Mouse (Mus musculus): ENCODE data around the gene Rgs5. TPM values are rescaled to one million over a fixed set of nuclear protein-coding genes. Genes with fewer than 3 reads are reported as not detected.

The Rgs5 gene
- polyA plus RNA-seq, 1 experiment from 2014 or later = 3.1 TPM

DNA sequence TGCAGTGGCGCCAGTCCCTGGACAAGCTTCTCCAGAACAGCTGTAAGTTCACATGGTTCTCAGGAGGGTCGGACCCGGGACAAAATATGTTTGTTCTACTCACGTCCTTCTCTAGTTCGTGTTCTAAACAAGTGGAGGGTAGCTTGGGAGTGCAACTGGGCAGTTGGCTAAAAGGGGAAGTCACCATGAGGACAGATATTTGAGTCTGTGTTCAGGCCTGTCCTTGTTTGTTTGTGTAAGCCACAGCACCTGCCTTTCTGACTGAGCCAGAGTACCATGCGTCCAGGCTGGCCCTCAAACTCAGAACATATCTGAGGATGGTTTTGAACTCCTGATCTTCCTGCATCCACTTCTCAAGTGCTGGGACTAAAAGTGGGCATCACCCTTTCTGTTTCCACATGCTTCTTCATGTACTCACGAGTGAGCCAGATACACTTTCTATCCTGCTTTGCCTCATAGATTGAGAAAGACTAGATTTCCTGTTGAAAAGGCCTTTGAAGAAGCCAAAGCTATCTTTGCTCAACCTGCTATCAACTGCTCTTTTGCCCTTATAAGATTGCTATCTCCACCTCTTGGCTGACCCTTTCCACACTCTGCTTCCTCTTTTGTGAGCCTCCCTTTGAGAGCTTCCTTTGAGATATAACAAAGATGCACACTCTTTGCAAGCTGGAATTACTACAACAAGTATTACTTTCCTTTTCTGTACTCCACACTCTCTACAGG, 27.6 kb downstream of the Rgs5 start:
- H3K27ac ChIP-seq (replicated peaks) = no peak overlapping the region
- no peak overlapping the region for H3K4me3 ChIP-seq
- 82% methylated on average over 7 of the region's 7 CpGs for WGBS
- no peaks in the 10 kb centered on the region for H3K27me3 ChIP-seq (replicated peaks; ENCODE audit: low read depth, poor library complexity, severe bottlenecking)
- no peaks in the 10 kb centered on the region for H3K9me3 ChIP-seq
- no peaks in the 10 kb centered on the region for H3K36me3 ChIP-seq (replicated peaks)
- peaks cover 5% of the 10 kb centered on the region; the same call in 1 of the 2 replicates for H3K4me1 ChIP-seq
- DNase-seq (ENCODE audit: low spot score) = no peak

DNA sequence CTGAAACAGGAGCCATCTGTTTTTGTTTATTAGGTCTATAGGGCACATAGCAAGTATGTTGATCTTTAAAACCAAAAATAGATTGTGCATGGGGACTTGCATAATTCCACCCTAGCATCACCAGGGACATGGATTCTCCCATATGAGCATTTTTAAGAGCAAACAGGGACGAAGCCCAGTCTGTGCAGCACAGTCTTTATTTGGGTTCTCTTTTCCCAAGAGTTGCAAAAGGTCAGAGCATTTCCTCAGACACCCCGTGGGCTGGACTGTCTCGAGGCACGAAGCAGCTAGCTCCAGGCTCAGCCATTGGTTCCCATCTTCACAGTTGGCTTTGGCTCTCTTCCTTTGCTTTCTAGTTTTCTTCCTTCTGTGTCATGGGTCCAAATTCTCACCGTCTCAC, 30.0 kb downstream of the Rgs5 start:
- DNase-seq (ENCODE audit: low spot score) = no peak
- no peaks in the 10 kb centered on the region for H3K27me3 ChIP-seq (replicated peaks; ENCODE audit: low read depth, poor library complexity, severe bottlenecking)
- no peak overlapping the region for H3K4me3 ChIP-seq
- peaks cover 5% of the 10 kb centered on the region; the same call in 1 of the 2 replicates for H3K4me1 ChIP-seq
- no peak overlapping the region for H3K27ac ChIP-seq (replicated peaks)
- no peaks in the 10 kb centered on the region for H3K9me3 ChIP-seq
- no peaks in the 10 kb centered on the region for H3K36me3 ChIP-seq (replicated peaks)
- 64% methylated on average over 5 of the region's 5 CpGs for WGBS

- Histone ChIP-seq H3K9me3 (no peaks in the 10 kb centered on the region), H3K4me3 (no peak overlapping the region), H3K27ac (replicated peaks) (no peak overlapping the region), H3K4me1 (0 out of 2 replicates have a peak, but pooled peaks cover 4% of the 10 kb centered on the region), H3K27me3 (replicated peaks; ENCODE audit: low read depth, poor library complexity, severe bottlenecking) (no peaks in the 10 kb centered on the region), H3K36me3 (replicated peaks) (no peaks in the 10 kb centered on the region)
- DNase-seq (ENCODE audit: low spot score) = no peak
- 68% methylated on average over 2 of the region's 2 CpGs for WGBS
These were observed 37.7 kb downstream of the Rgs5 start for GRCm38 (mm10) chr1:169693040-169693439.

DNA sequence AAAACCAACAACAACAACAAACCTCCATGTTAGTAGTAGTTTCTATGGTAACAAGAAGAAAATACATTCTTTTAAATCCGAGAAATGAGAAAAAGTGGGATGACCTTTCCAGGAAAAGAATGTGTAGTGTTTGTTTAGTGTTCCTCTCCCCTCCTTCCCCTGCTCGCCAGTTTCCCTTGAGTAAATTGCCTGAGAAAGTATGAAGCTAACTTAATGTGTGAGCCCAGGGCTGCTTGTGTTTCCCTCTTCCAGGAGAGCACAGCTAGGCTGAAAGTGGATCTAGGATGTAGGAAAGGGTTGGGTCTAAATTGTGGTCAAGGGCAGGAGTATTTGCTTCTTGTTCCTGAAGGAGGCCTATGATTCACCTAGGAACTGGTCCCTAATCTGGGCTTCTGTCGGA, 38.2 kb downstream of the Rgs5 start:
- no peaks in the 10 kb centered on the region for H3K9me3 ChIP-seq
- no peak overlapping the region for H3K27ac ChIP-seq (replicated peaks)
- WGBS = 49% methylated on average over 3 of the region's 3 CpGs
- H3K4me3 ChIP-seq = no peak overlapping the region
- no peak for DNase-seq (ENCODE audit: low spot score)
- H3K36me3 ChIP-seq (replicated peaks) = no peaks in the 10 kb centered on the region
- H3K4me1 ChIP-seq = 0 out of 2 replicates have a peak, but pooled peaks cover 4% of the 10 kb centered on the region
- H3K27me3 ChIP-seq (replicated peaks; ENCODE audit: low read depth, poor library complexity, severe bottlenecking) = no peaks in the 10 kb centered on the region

GRCm38 (mm10) chr1:169695356-169695755, 40.1 kb downstream of the Rgs5 start:
- 85% methylated on average over 3 of the region's 3 CpGs for WGBS
- no peak overlapping the region for H3K27ac ChIP-seq (replicated peaks)
- no peaks in the 10 kb centered on the region for H3K9me3 ChIP-seq
- DNase-seq (ENCODE audit: low spot score) = no peak
- 0 out of 2 replicates have a peak, but pooled peaks cover 4% of the 10 kb centered on the region for H3K4me1 ChIP-seq
- no peaks in the 10 kb centered on the region for H3K27me3 ChIP-seq (replicated peaks; ENCODE audit: low read depth, poor library complexity, severe bottlenecking)
- no peaks in the 10 kb centered on the region for H3K36me3 ChIP-seq (replicated peaks)
- H3K4me3 ChIP-seq = no peak overlapping the region

GRCm38 (mm10) chr1:169697236-169697635, 41.9 kb downstream of the Rgs5 start:
- WGBS = 77% methylated on average over 4 of the region's 4 CpGs
- H3K27ac ChIP-seq (replicated peaks) = no peak overlapping the region
- no peaks in the 10 kb centered on the region for H3K9me3 ChIP-seq
- H3K36me3 ChIP-seq (replicated peaks) = no peaks in the 10 kb centered on the region
- H3K4me1 ChIP-seq = 0 out of 2 replicates have a peak, but pooled peaks cover 4% of the 10 kb centered on the region
- DNase-seq (ENCODE audit: low spot score) = no peak
- H3K27me3 ChIP-seq (replicated peaks; ENCODE audit: low read depth, poor library complexity, severe bottlenecking) = no peaks in the 10 kb centered on the region
- H3K4me3 ChIP-seq = no peak overlapping the region

GRCm38 (mm10) chr1:169699184-169699583, 43.9 kb downstream of the Rgs5 start:
- Histone ChIP-seq H3K9me3 (no peaks in the 10 kb centered on the region), H3K27me3 (replicated peaks; ENCODE audit: low read depth, poor library complexity, severe bottlenecking) (no peaks in the 10 kb centered on the region), H3K36me3 (replicated peaks) (no peaks in the 10 kb centered on the region), H3K4me3 (no peak overlapping the region), H3K4me1 (peaks cover 5% of the 10 kb centered on the region; the same call in 1 of the 2 replicates), H3K27ac (replicated peaks) (no peak overlapping the region)
- WGBS = 84% methylated on average over 2 of the region's 2 CpGs
- no peak for DNase-seq (ENCODE audit: low spot score)

DNA sequence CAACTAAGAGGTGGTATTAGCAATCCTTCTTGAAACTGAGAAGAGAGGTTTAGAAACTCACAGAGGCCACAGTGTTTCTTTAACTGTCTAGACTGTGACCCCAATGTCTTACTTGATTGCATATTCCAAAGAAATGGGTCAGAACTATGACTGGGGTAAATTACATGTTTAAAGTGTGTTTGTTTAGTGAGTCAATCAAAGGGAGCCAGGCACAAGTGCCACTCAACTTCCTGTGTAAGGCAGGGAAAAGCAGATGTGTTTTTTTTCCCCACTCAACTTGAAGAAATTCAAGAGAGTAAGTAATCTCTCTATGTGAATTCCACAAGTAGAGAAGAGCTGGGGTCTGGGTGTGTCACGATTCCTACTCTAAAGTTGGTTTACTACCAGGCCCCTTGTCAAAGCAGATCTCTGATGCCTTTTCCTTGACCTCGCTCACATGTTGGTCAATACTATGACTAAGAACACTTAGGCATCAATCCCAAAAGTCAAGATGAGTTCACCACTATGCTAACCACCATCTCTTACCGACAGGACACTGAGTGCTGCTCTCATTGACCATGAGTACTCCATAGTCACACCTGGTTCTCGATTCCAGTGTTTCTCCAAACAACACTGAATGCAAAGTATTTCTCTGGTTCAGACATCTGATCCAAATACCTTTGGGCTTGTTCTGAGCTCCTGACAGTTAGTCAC, 49.2 kb downstream of the Rgs5 start:
- DNase-seq (ENCODE audit: low spot score) = no peak
- H3K27ac ChIP-seq (replicated peaks) = no peak overlapping the region
- no peaks in the 10 kb centered on the region for H3K9me3 ChIP-seq
- peaks cover 5% of the 10 kb centered on the region; the same call in 1 of the 2 replicates for H3K4me1 ChIP-seq
- 90% methylated on average over 4 of the region's 4 CpGs for WGBS
- H3K27me3 ChIP-seq (replicated peaks; ENCODE audit: low read depth, poor library complexity, severe bottlenecking) = no peaks in the 10 kb centered on the region
- H3K4me3 ChIP-seq = no peak overlapping the region
- no peaks in the 10 kb centered on the region for H3K36me3 ChIP-seq (replicated peaks)

- Histone ChIP-seq H3K27ac (replicated peaks) (no peak overlapping the region), H3K4me1 (no peaks in the 10 kb centered on the region), H3K4me3 (no peak overlapping the region), H3K27me3 (replicated peaks; ENCODE audit: low read depth, poor library complexity, severe bottlenecking) (no peaks in the 10 kb centered on the region), H3K36me3 (replicated peaks) (no peaks in the 10 kb centered on the region), H3K9me3 (no peaks in the 10 kb centered on the region)
- 75% methylated on average over 2 of the region's 2 CpGs for WGBS
- no peak for DNase-seq (ENCODE audit: low spot score)
These were observed 66.5 kb downstream of the Rgs5 start for GRCm38 (mm10) chr1:169721836-169722235.

GRCm38 (mm10) chr1:169726319-169726718, 71.0 kb downstream of the Rgs5 start:
- DNase-seq (ENCODE audit: low spot score) = no peak
- Histone ChIP-seq H3K27me3 (replicated peaks; ENCODE audit: low read depth, poor library complexity, severe bottlenecking) (no peaks in the 10 kb centered on the region), H3K27ac (replicated peaks) (no peak overlapping the region), H3K36me3 (replicated peaks) (no peaks in the 10 kb centered on the region), H3K9me3 (no peaks in the 10 kb centered on the region), H3K4me3 (no peak overlapping the region), H3K4me1 (no peaks in the 10 kb centered on the region)
- WGBS = 79% methylated on average over 3 of the region's 3 CpGs

DNA sequence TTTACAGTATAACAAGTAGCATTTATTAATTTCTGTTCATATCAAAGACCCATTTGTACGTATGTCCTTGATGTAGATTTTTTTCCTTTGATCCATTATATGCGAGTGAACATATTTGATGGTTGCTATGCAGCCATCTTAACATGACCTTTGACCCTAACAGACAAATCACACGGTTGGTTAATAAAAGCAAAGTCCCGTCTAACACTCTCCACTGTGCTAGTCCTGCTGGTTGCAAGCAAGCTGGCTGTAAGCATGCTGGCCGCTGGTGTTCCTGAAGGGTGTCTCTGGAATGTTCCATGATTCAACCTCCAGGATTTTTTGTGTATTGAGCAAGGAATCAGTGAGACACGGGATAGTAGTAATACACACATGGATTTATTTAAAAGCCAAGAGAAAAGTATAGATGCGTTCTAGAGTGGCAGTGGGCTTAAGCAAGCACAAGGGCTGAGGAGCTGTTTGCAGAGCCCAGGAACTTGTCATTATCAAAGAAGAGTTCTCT, 75.3 kb downstream of the Rgs5 start:
- DNase-seq (ENCODE audit: low spot score) = no peak
- 74% methylated on average over 7 of the region's 7 CpGs for WGBS
- Histone ChIP-seq H3K4me1 (no peaks in the 10 kb centered on the region), H3K27me3 (replicated peaks; ENCODE audit: low read depth, poor library complexity, severe bottlenecking) (no peaks in the 10 kb centered on the region), H3K9me3 (no peaks in the 10 kb centered on the region), H3K4me3 (no peak overlapping the region), H3K36me3 (replicated peaks) (no peaks in the 10 kb centered on the region), H3K27ac (replicated peaks) (no peak overlapping the region)

GRCm38 (mm10) chr1:169736139-169736538, 80.8 kb downstream of the Rgs5 start:
- H3K36me3 ChIP-seq (replicated peaks) = no peaks in the 10 kb centered on the region
- H3K27me3 ChIP-seq (replicated peaks; ENCODE audit: low read depth, poor library complexity, severe bottlenecking) = no peaks in the 10 kb centered on the region
- WGBS = 83% methylated on average over 6 of the region's 6 CpGs
- H3K9me3 ChIP-seq = no peaks in the 10 kb centered on the region
- H3K4me3 ChIP-seq = no peak overlapping the region
- no peaks in the 10 kb centered on the region for H3K4me1 ChIP-seq
- DNase-seq (ENCODE audit: low spot score) = no peak
- no peak overlapping the region for H3K27ac ChIP-seq (replicated peaks)

DNA sequence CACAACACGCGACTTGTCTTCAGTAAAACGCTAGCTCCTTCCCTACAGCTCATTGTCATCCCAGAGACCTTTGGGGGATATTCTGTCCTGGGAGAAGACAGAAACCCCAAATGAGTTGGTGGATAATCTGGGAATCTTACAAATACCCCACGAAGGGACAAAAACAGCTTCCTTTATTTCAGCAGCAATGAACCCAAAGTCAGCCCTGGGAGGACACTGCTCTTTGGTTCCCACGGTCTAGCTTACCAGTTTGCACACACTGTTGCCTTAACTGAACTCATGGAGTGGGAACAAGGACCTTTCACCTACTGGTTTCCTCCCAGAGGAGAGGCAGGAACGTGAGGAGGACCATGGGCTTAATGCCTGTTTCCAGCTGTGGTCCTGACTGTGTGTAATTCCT, 81.9 kb downstream of the Rgs5 start:
- Histone ChIP-seq H3K4me1 (no peaks in the 10 kb centered on the region), H3K36me3 (replicated peaks) (no peaks in the 10 kb centered on the region), H3K9me3 (no peaks in the 10 kb centered on the region), H3K27me3 (replicated peaks; ENCODE audit: low read depth, poor library complexity, severe bottlenecking) (no peaks in the 10 kb centered on the region), H3K4me3 (no peak overlapping the region), H3K27ac (replicated peaks) (no peak overlapping the region)
- DNase-seq (ENCODE audit: low spot score) = no peak
- WGBS = 83% methylated on average over 6 of the region's 6 CpGs
